ENCODE assay signal across 11 mouse cellular contexts in genomic region chr15:101144779-101145178, GRCm38 (mm10). TPM values are rescaled to one million over a fixed set of nuclear protein-coding genes. Genes with fewer than 3 reads are reported as not detected.
DNase-seq lines count a peak whose midpoint lies in the region; ATAC-seq and TF ChIP-seq lines count a peak whose summit lies in the region.
"Had no signal": no experiment of that assay in that cellular context is flagged by ENCODE, and none has a peak within 500 bp of the region (broad histone marks: within the 10 kb centered on the region; RNA-seq: fewer than 3 reads in every experiment).

No protein-coding gene starts in this region.

- TF ChIP-seq CTCF in hindbrain, postnatal 0 days (IDR thresholded peaks at IDR 0.05; ENCODE audit: low read depth), result no peak
- TF ChIP-seq CTCF in kidney, postnatal 0 days (IDR thresholded peaks at IDR 0.05; ENCODE audit: low read depth), result no peak

- no peak for DNase-seq in hindbrain, embryonic 10.5 days (ENCODE audit: low spot score)
- no peak for DNase-seq in hindbrain, postnatal 0 days (ENCODE audit: low spot score)
- no peak for DNase-seq in kidney, postnatal 0 days (ENCODE audit: low spot score)
- no peak for DNase-seq in right cerebral cortex, postnatal 36 days (ENCODE audit: low spot score in 2 of 2)
- DNase-seq in adrenal gland, postnatal 10 days, result no peak
- no peak for DNase-seq in layer of hippocampus, adult 9-10 months (ENCODE audit: low spot score)

- H3K4me3 ChIP-seq in hindbrain, embryonic 10.5 days, result no peak overlapping the region
- no peak overlapping the region for H3K4me3 ChIP-seq in hindbrain, postnatal 0 days (ENCODE audit: low read length)
- H3K4me3 ChIP-seq in brown adipose tissue, adult 24 weeks (ENCODE audit: insufficient read depth, low read depth, low read length), result 0 out of 2 replicates have a peak overlapping the region, but pooled peaks have one; percentile 6
- no peak overlapping the region for H3K4me3 ChIP-seq in kidney, postnatal 0 days (replicated peaks; ENCODE audit: low read depth, low read length)

- H3K9ac ChIP-seq in hindbrain, postnatal 0 days (replicated peaks; ENCODE audit: low read length), result no peak overlapping the region
- H3K9ac ChIP-seq in kidney, postnatal 0 days (ENCODE audit: low read depth, low read length), result no peak overlapping the region

- H3K27ac ChIP-seq in hindbrain, embryonic 10.5 days, result peak overlapping the region; percentile 84; the same call in 1 of the 2 replicates
- no peak overlapping the region for H3K27ac ChIP-seq in hindbrain, postnatal 0 days
- H3K27ac ChIP-seq in brown adipose tissue, adult 24 weeks (replicated peaks; ENCODE audit: low read depth, low read length), result peak overlapping the region; percentile 4
- H3K27ac ChIP-seq in kidney, postnatal 0 days, result peak overlapping the region; percentile 80

- no peak overlapping the region; the same call in 1 of the 2 replicates for H3K4me2 ChIP-seq in hindbrain, postnatal 0 days (ENCODE audit: low read depth, low read length)
- no peak overlapping the region for H3K4me2 ChIP-seq in kidney, postnatal 0 days (ENCODE audit: low read length)

- no peaks in the 10 kb centered on the region for H3K36me3 ChIP-seq in hindbrain, embryonic 10.5 days
- H3K36me3 ChIP-seq in hindbrain, postnatal 0 days (ENCODE audit: insufficient read depth, low read length), result no peaks in the 10 kb centered on the region
- H3K36me3 ChIP-seq in kidney, postnatal 0 days (ENCODE audit: insufficient read depth, low read length), result no peaks in the 10 kb centered on the region

- H3K9me3 ChIP-seq in hindbrain, embryonic 10.5 days, result no peaks in the 10 kb centered on the region
- H3K9me3 ChIP-seq in hindbrain, postnatal 0 days (ENCODE audit: low read length), result no peaks in the 10 kb centered on the region
- no peaks in the 10 kb centered on the region for H3K9me3 ChIP-seq in kidney, postnatal 0 days (replicated peaks; ENCODE audit: low read length)

- WGBS in hindbrain, embryonic 10.5 days, result 82% methylated on average over 8 of the region's 8 CpGs
- WGBS in hindbrain, postnatal 0 days, result 79% methylated on average over 8 of the region's 8 CpGs
- WGBS in kidney, postnatal 0 days, result 58% methylated on average over 8 of the region's 8 CpGs

- ATAC-seq in hindbrain, postnatal 0 days, result no peak
- ATAC-seq in kidney, postnatal 0 days (replicated peaks; ENCODE audit: low FRiP score, low read depth), result no peak
- peak; percentile 28 for ATAC-seq in megakaryocyte, adult 5-6 weeks (ENCODE audit: poor library complexity, severe bottlenecking)

- H3K27me3 ChIP-seq in hindbrain, embryonic 10.5 days (ENCODE audit: insufficient read depth, poor library complexity, severe bottlenecking), result peaks cover 30% of the 10 kb centered on the region; the same call in 1 of the 2 replicates
- H3K27me3 ChIP-seq in hindbrain, postnatal 0 days (ENCODE audit: insufficient read depth, low read length), result no peaks in the 10 kb centered on the region
- no peaks in the 10 kb centered on the region for H3K27me3 ChIP-seq in kidney, postnatal 0 days (ENCODE audit: insufficient read depth, low read length)

- peaks cover 70% of the 10 kb centered on the region for H3K4me1 ChIP-seq in hindbrain, embryonic 10.5 days (replicated peaks)
- peaks cover 10% of the 10 kb centered on the region; the same call in 1 of the 2 replicates for H3K4me1 ChIP-seq in hindbrain, postnatal 0 days (ENCODE audit: insufficient read depth, low read length)
- peaks cover 9% of the 10 kb centered on the region for H3K4me1 ChIP-seq in brown adipose tissue, adult 24 weeks (ENCODE audit: control insufficient read depth, insufficient read depth, insufficient read length, low read length)
- peaks cover 44% of the 10 kb centered on the region for H3K4me1 ChIP-seq in kidney, postnatal 0 days (replicated peaks; ENCODE audit: insufficient read depth, low read length)

RNA-seq across cellular contexts. Expression of gene Acvrl1, which starts 16.5 kb away (rescaled TPM):
- polyA plus RNA-seq in hindbrain, embryonic 10.5 days (2016; fragmentation: Nextera tagmentation; extraction: Ambion mirVana), result 8.7 and 10.8 TPM in 2 replicates
- 16.8 and 21.6 TPM in 2 replicates for total RNA-seq in hindbrain, postnatal 0 days (2014; rRNA removed)
- polyA plus RNA-seq in hindbrain, postnatal 0 days (2015; fragmentation: Nextera tagmentation; extraction: Ambion mirVana), result 7.0 and 7.3 TPM in 2 replicates
- 9.4 and 13.7 TPM in 2 replicates for polyA plus RNA-seq in brown adipose tissue, adult 24 weeks (2012; ENCODE audit: insufficient read depth, insufficient read length, missing spikeins)
- 16.9 and 17.8 TPM in 2 replicates for polyA plus RNA-seq in kidney, postnatal 0 days (2015; fragmentation: Nextera tagmentation; extraction: Ambion mirVana)
- 6.9 and 8.2 TPM in 2 replicates for total RNA-seq in megakaryocyte, adult 5-6 weeks (2015)
- 27.6 and 34.9 TPM in 2 replicates for total RNA-seq in megakaryocyte, adult 5-6 weeks (2017)
- 10 to 100 TPM; 19.5 to 19.8 TPM for total RNA-seq in adrenal gland, postnatal 10 days (2021)

RNA-seq across cellular contexts. Expression of gene Acvr1b, which starts 29.1 kb away (rescaled TPM):
- 6.3 and 10.9 TPM in 2 replicates for polyA plus RNA-seq in hindbrain, embryonic 10.5 days (2016; fragmentation: Nextera tagmentation; extraction: Ambion mirVana)
- 74.5 and 86.2 TPM in 2 replicates for total RNA-seq in hindbrain, postnatal 0 days (2014; rRNA removed)
- polyA plus RNA-seq in hindbrain, postnatal 0 days (2015; fragmentation: Nextera tagmentation; extraction: Ambion mirVana), result 14.0 and 14.6 TPM in 2 replicates
- polyA plus RNA-seq in brown adipose tissue, adult 24 weeks (2012; ENCODE audit: insufficient read depth, insufficient read length, missing spikeins), result 3.1 and 3.2 TPM in 2 replicates
- 5.8 and 6.4 TPM in 2 replicates for polyA plus RNA-seq in kidney, postnatal 0 days (2015; fragmentation: Nextera tagmentation; extraction: Ambion mirVana)
- total RNA-seq in megakaryocyte, adult 5-6 weeks (2015), result 7.4 and 7.7 TPM in 2 replicates
- 15.2 and 17.1 TPM in 2 replicates for total RNA-seq in megakaryocyte, adult 5-6 weeks (2017)
- 10 to 100 TPM; 10.8 to 13.4 TPM for total RNA-seq in adrenal gland, postnatal 10 days (2021)

RNA-seq across cellular contexts. Expression of gene Ankrd33, which starts 29.2 kb away (rescaled TPM):
- polyA plus RNA-seq in hindbrain, embryonic 10.5 days (2016; fragmentation: Nextera tagmentation; extraction: Ambion mirVana), result not detected in 2 replicates
- not detected in 2 replicates for total RNA-seq in hindbrain, postnatal 0 days (2014; rRNA removed)
- not detected in 2 replicates for polyA plus RNA-seq in hindbrain, postnatal 0 days (2015; fragmentation: Nextera tagmentation; extraction: Ambion mirVana)
- polyA plus RNA-seq in brown adipose tissue, adult 24 weeks (2012; ENCODE audit: insufficient read depth, insufficient read length, missing spikeins), result not detected in 2 replicates
- polyA plus RNA-seq in kidney, postnatal 0 days (2015; fragmentation: Nextera tagmentation; extraction: Ambion mirVana), result not detected in 2 replicates
- total RNA-seq in megakaryocyte, adult 5-6 weeks (2015), result not detected in 2 replicates
- not detected in 2 replicates for total RNA-seq in megakaryocyte, adult 5-6 weeks (2017)
- total RNA-seq in adrenal gland, postnatal 10 days (2021), result under 1 TPM; 0.24 to 0.33 TPM
- total RNA-seq: megakaryocyte progenitor cell, adult 5-6 weeks had no signal
- polyA plus RNA-seq: inflammation-experienced regulatory T-cells, adult 6 months; neural tube, embryonic 14.5 days had no signal
